Mouse (Mus musculus): ENCODE results near the gene Tgfb3.

DNA sequence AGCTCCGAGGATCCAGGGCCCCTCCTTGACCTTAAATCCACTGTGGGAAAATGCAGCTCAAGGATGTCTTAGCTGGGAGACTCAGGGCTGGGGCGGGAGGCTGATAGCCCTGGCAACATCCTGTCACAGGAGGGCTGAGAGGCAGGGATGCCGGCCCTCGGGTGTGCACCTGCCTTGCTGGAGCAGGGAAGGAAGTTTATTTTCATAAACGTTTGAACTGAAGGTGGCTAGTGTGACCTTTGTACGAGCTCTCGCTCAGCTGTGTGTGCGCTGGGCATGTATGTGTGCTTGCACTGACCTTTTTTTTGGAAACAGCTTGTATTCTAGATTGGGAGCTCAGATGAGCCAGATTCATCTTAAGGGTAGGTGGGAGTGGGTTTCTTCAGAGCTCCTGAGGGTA is 25.0 kb upstream of the Tgfb3 start:
- TF ChIP-seq CTCF (IDR thresholded peaks at IDR 0.05; ENCODE audit: low read depth, low read length) (no peak), POLR2AphosphoS5 (IDR thresholded peaks at IDR 0.05; ENCODE audit: insufficient replicate concordance, low read depth, low read length) (no peak)

Measured in G1E (cell line).